ENCODE assay signal across 8 mouse cellular contexts in genomic region chr12:83487476-83487991, GRCm38 (mm10). TPM values are rescaled to one million over a fixed set of nuclear protein-coding genes. Genes with fewer than 3 reads are reported as not detected.
A peak's percentile ranks its signal among the peaks of the same experiment; 100 is the strongest.
DNase-seq lines count a peak whose midpoint lies in the region; ATAC-seq lines count a peak whose summit lies in the region.

Gene Dpf3, minus strand, starts transcription at chr12:83487716.

- DNase-seq in MN1 (ENCODE audit: low spot score): peak; percentile 97
- DNase-seq in cerebellum, adult 9-10 months: peak; percentile 100
- DNase-seq in hindbrain, embryonic 11.5 days (ENCODE audit: low spot score): peak; percentile 98
- peak; percentile 99 for DNase-seq in layer of hippocampus, postnatal 10 days (ENCODE audit: low spot score in 2 of 2)
- peak; percentile 99 for DNase-seq in lung, postnatal 10 days
- peak; percentile 99 for DNase-seq in ovary, postnatal 36 days (ENCODE audit: low spot score)
- DNase-seq in thymus, postnatal 25 days: peak; percentile 89

- peaks cover 3% of the 10 kb centered on the region; the same call in 1 of the 2 replicates for H3K9me3 ChIP-seq in hindbrain, embryonic 11.5 days (ENCODE audit: control insufficient read depth, low read length)

- WGBS in hindbrain, embryonic 11.5 days: 0% methylated on average over 31 of the region's 31 CpGs

- 0 out of 2 replicates have a peak, but pooled peaks cover 5% of the 10 kb centered on the region for H3K4me1 ChIP-seq in hindbrain, embryonic 11.5 days (replicated peaks; ENCODE audit: control insufficient read depth, insufficient read depth, low read length)

- H3K27ac ChIP-seq in hindbrain, embryonic 11.5 days (ENCODE audit: low read depth, low read length): peak within 1 kb of the TSS; percentile 85

- peak within 1 kb of the TSS; percentile 73 for H3K9ac ChIP-seq in hindbrain, embryonic 11.5 days (ENCODE audit: low read depth, low read length)

- H3K4me3 ChIP-seq in hindbrain, embryonic 11.5 days (ENCODE audit: low read depth, low read length): peak within 1 kb of the TSS; percentile 73

- peak; percentile 62 for ATAC-seq in frontal cortex, adult (ENCODE audit: low TSS enrichment)
- peak; percentile 95 for ATAC-seq in hindbrain, embryonic 11.5 days (ENCODE audit: low FRiP score)

- 0 out of 2 replicates have a peak, but pooled peaks cover 2% of the 10 kb centered on the region for H3K36me3 ChIP-seq in hindbrain, embryonic 11.5 days (ENCODE audit: control insufficient read depth, insufficient read depth, low read length)

- H3K27me3 ChIP-seq in hindbrain, embryonic 11.5 days (ENCODE audit: control insufficient read depth, insufficient read depth, low read length): no peaks in the 10 kb centered on the region; the same call in 1 of the 2 replicates

- peak within 1 kb of the TSS; percentile 99 for H3K4me2 ChIP-seq in hindbrain, embryonic 11.5 days (replicated peaks; ENCODE audit: low read depth, low read length)

RNA-seq across cellular contexts. Expression of gene Dpf3, which starts in this region (rescaled TPM):
- polyA plus RNA-seq in hindbrain, embryonic 11.5 days (2014; fragmentation: Nextera tagmentation; extraction: Ambion mirVana): 17.0 and 23.5 TPM in 2 replicates
- total RNA-seq in layer of hippocampus, postnatal 10 days (2021): 10 to 100 TPM; 22.2 to 26.6 TPM

Comparison
In these comparisons a context has a peak if more than half of its experiments do, and no peak if none do; other contexts are left out.
1. Peak in every context shown above with its lines: DNase-seq, ATAC-seq, H3K4me3 ChIP-seq and H3K27ac ChIP-seq.